Mouse (Mus musculus): ENCODE data around the gene Prune1. TPM values are rescaled to one million over a fixed set of nuclear protein-coding genes. Genes with fewer than 3 reads are reported as not detected.

Gene Prune1
- polyA plus RNA-seq, 1 experiment from 2014 or later: 28.6 TPM

Other genes with a start within 250 kb of the Prune1 start
- 330 and 353 TPM in 2 replicates for gene Psmd4, start 239.5 kb downstream of the Prune1 start, polyA plus RNA-seq (2016; fragmentation: Nextera tagmentation; extraction: Ambion mirVana)
- 19.0 and 20.1 TPM in 2 replicates for gene Pip5k1a, start 175.1 kb downstream of the Prune1 start, polyA plus RNA-seq (2016; fragmentation: Nextera tagmentation; extraction: Ambion mirVana)
- gene Vps72, start 171.1 kb downstream of the Prune1 start, polyA plus RNA-seq (2016; fragmentation: Nextera tagmentation; extraction: Ambion mirVana): 274 and 303 TPM in 2 replicates
- gene Tmod4, start 157.6 kb downstream of the Prune1 start, polyA plus RNA-seq (2016; fragmentation: Nextera tagmentation; extraction: Ambion mirVana): 0.95 and 1.3 TPM in 2 replicates
- gene Scnm1, start 148.1 kb downstream of the Prune1 start, polyA plus RNA-seq (2016; fragmentation: Nextera tagmentation; extraction: Ambion mirVana): 79.2 and 94.1 TPM in 2 replicates
- gene Lysmd1, start 148.0 kb downstream of the Prune1 start, polyA plus RNA-seq (2016; fragmentation: Nextera tagmentation; extraction: Ambion mirVana): 13.4 and 17.2 TPM in 2 replicates
- 2.1 and 2.9 TPM in 2 replicates for gene Tnfaip8l2, start 139.7 kb downstream of the Prune1 start, polyA plus RNA-seq (2016; fragmentation: Nextera tagmentation; extraction: Ambion mirVana)
- 9.9 and 24.3 TPM in 2 replicates for gene Sema6c, start 121.6 kb downstream of the Prune1 start, polyA plus RNA-seq (2016; fragmentation: Nextera tagmentation; extraction: Ambion mirVana)
- gene Gabpb2, start 64.2 kb downstream of the Prune1 start, polyA plus RNA-seq (2016; fragmentation: Nextera tagmentation; extraction: Ambion mirVana): 7.9 and 12.2 TPM in 2 replicates
- 99.6 and 111 TPM in 2 replicates for gene Cdc42se1, start 53.3 kb downstream of the Prune1 start, polyA plus RNA-seq (2016; fragmentation: Nextera tagmentation; extraction: Ambion mirVana)
- 45.8 and 95.9 TPM in 2 replicates for gene Mllt11, start 49.9 kb downstream of the Prune1 start, polyA plus RNA-seq (2016; fragmentation: Nextera tagmentation; extraction: Ambion mirVana)
- gene Gm128, start 40.5 kb downstream of the Prune1 start, polyA plus RNA-seq (2016; fragmentation: Nextera tagmentation; extraction: Ambion mirVana): 0.17 and 0.22 TPM in 2 replicates
- gene Bnipl, start 30.9 kb downstream of the Prune1 start, polyA plus RNA-seq (2016; fragmentation: Nextera tagmentation; extraction: Ambion mirVana): 0.60 and 0.63 TPM in 2 replicates
- 33.9 and 44.1 TPM in 2 replicates for gene Mindy1, start 731 bp downstream of the Prune1 start, polyA plus RNA-seq (2016; fragmentation: Nextera tagmentation; extraction: Ambion mirVana)
- gene Anxa9, start 25.1 kb upstream of the Prune1 start, polyA plus RNA-seq (2016; fragmentation: Nextera tagmentation; extraction: Ambion mirVana): 2.0 and 2.1 TPM in 2 replicates
- gene Cers2, start 32.7 kb upstream of the Prune1 start, polyA plus RNA-seq (2016; fragmentation: Nextera tagmentation; extraction: Ambion mirVana): 116 and 123 TPM in 2 replicates
- 51.7 and 54.4 TPM in 2 replicates for gene Setdb1, start 75.1 kb upstream of the Prune1 start, polyA plus RNA-seq (2016; fragmentation: Nextera tagmentation; extraction: Ambion mirVana)
- not detected in 2 replicates for gene 4930558C23Rik, start 120.8 kb upstream of the Prune1 start, polyA plus RNA-seq (2016; fragmentation: Nextera tagmentation; extraction: Ambion mirVana)
- 30.6 and 33.5 TPM in 2 replicates for gene Arnt, start 152.3 kb upstream of the Prune1 start, polyA plus RNA-seq (2016; fragmentation: Nextera tagmentation; extraction: Ambion mirVana)
- gene Ctsk, start 217.2 kb upstream of the Prune1 start, polyA plus RNA-seq (2016; fragmentation: Nextera tagmentation; extraction: Ambion mirVana): 3.7 and 5.9 TPM in 2 replicates
- gene Ctss, start 244.7 kb upstream of the Prune1 start, polyA plus RNA-seq (2016; fragmentation: Nextera tagmentation; extraction: Ambion mirVana): 3.9 and 7.6 TPM in 2 replicates